Mouse (Mus musculus) spleen, postnatal 36 days (tissue): ENCODE measurements around the gene Gpc1.
A peak's percentile ranks its signal among the peaks of the same experiment; 100 is the strongest.

ENCODE experiments used
- DNase-seq, 2 experiments: peaks; one replicate each; pipeline ENCODE4 v3.0.0; 2022; ENCODE audit warnings: low spot score in 2 of 2, mixed read lengths in 1 of 2

The Gpc1 gene

GRCm38 (mm10) chr1:92879266-92879665 is 47.8 kb downstream of the Gpc1 start:
- no peak for DNase-seq

- no peak for DNase-seq
Measured at GRCm38 (mm10) chr1:92880101-92880500, 48.7 kb downstream of the Gpc1 start.

- DNase-seq: no peak
Measured at GRCm38 (mm10) chr1:92881982-92882381, 50.5 kb downstream of the Gpc1 start.

- no peak for DNase-seq
Measured at GRCm38 (mm10) chr1:92888901-92889655, 57.6 kb downstream of the Gpc1 start.

- no peak for DNase-seq
Measured at GRCm38 (mm10) chr1:92892791-92893190, 61.3 kb downstream of the Gpc1 start.

- no peak for DNase-seq
Measured at GRCm38 (mm10) chr1:92893896-92894295, 62.5 kb downstream of the Gpc1 start.

- peak; percentile 41 to 48 for DNase-seq
Measured at GRCm38 (mm10) chr1:92895089-92895488, 63.6 kb downstream of the Gpc1 start.

- no peak for DNase-seq
Measured at GRCm38 (mm10) chr1:92902786-92903185, 71.3 kb downstream of the Gpc1 start, which contains the start of gene Ankmy1. Gene Ankmy1 (minus strand): TSS chr1:92902906.

GRCm38 (mm10) chr1:92903627-92904026 is 72.2 kb downstream of the Gpc1 start:
- DNase-seq: no peak

- DNase-seq: no peak
Measured at GRCm38 (mm10) chr1:92905703-92906310, 74.4 kb downstream of the Gpc1 start.

GRCm38 (mm10) chr1:92906779-92907631 is 75.6 kb downstream of the Gpc1 start, which contains the start of gene Dusp28:
Gene Dusp28 (plus strand): TSS chr1:92906981.
- peak; percentile 84 to 87 for DNase-seq

GRCm38 (mm10) chr1:92907632-92908360 is 76.4 kb downstream of the Gpc1 start:
- no peak for DNase-seq

GRCm38 (mm10) chr1:92908664-92909063 is 77.2 kb downstream of the Gpc1 start:
- no peak for DNase-seq

GRCm38 (mm10) chr1:92909068-92909467 is 77.6 kb downstream of the Gpc1 start:
- peak in 1 of 2 experiments; percentile 17 for DNase-seq
